Mouse (Mus musculus): ENCODE data around the gene Mvd. TPM values are rescaled to one million over a fixed set of nuclear protein-coding genes. Genes with fewer than 3 reads are reported as not detected.
A peak's percentile ranks its signal among the peaks of the same experiment; 100 is the strongest.

The Mvd gene
- polyA plus RNA-seq, 2 experiments: 38.2 to 42.3 TPM

GRCm38 (mm10) chr8:122426145-122426544 lies 17.1 kb downstream of the Mvd start:
- Histone ChIP-seq H3K27ac (replicated peaks; ENCODE audit: low read depth, low read length) (no peak overlapping the region), H3K4me1 (ENCODE audit: control insufficient read depth, insufficient read depth, low read length) (no peaks in the 10 kb centered on the region), H3K27me3 (ENCODE audit: control insufficient read depth, insufficient read depth, low read length) (no peaks in the 10 kb centered on the region), H3K9ac (ENCODE audit: low read depth, low read length, severe bottlenecking) (no peak overlapping the region), H3K36me3 (ENCODE audit: control insufficient read depth, insufficient read depth, low read length) (0 out of 2 replicates have a peak, but pooled peaks cover 3% of the 10 kb centered on the region), H3K4me2 (replicated peaks; ENCODE audit: low read depth, low read length, severe bottlenecking) (no peak overlapping the region), H3K4me3 (replicated peaks; ENCODE audit: low read length) (no peak overlapping the region), H3K9me3 (ENCODE audit: control insufficient read depth, low read length) (no peaks in the 10 kb centered on the region)
- ATAC-seq (ENCODE audit: low FRiP score, low read depth) (no peak), DNase-seq (ENCODE audit: low spot score) (no peak)
- 80% methylated on average over 9 of the region's 9 CpGs for WGBS
- no peak for TF ChIP-seq POLR2A (IDR thresholded peaks at IDR 0.05; ENCODE audit: borderline replicate concordance, extremely low read depth, insufficient read depth, insufficient read length)

GRCm38 (mm10) chr8:122423659-122424058 lies 19.6 kb downstream of the Mvd start:
- Histone ChIP-seq H3K27me3 (ENCODE audit: control insufficient read depth, insufficient read depth, low read length) (no peaks in the 10 kb centered on the region), H3K36me3 (ENCODE audit: control insufficient read depth, insufficient read depth, low read length) (peaks cover 8% of the 10 kb centered on the region), H3K4me1 (ENCODE audit: control insufficient read depth, insufficient read depth, low read length) (no peaks in the 10 kb centered on the region), H3K9me3 (ENCODE audit: control insufficient read depth, low read length) (no peaks in the 10 kb centered on the region), H3K9ac (ENCODE audit: low read depth, low read length, severe bottlenecking) (no peak overlapping the region), H3K4me3 (replicated peaks; ENCODE audit: low read length) (no peak overlapping the region), H3K4me2 (replicated peaks; ENCODE audit: low read depth, low read length, severe bottlenecking) (no peak overlapping the region), H3K27ac (replicated peaks; ENCODE audit: low read depth, low read length) (no peak overlapping the region)
- DNase-seq (ENCODE audit: low spot score) (peak; percentile 32), ATAC-seq (ENCODE audit: low FRiP score, low read depth) (no peak)
- 46% methylated on average over 5 of the region's 5 CpGs for WGBS
- no peak for TF ChIP-seq POLR2A (IDR thresholded peaks at IDR 0.05; ENCODE audit: borderline replicate concordance, extremely low read depth, insufficient read depth, insufficient read length)

GRCm38 (mm10) chr8:122423217-122423616 lies 20.0 kb downstream of the Mvd start:
- no peak for DNase-seq (ENCODE audit: low spot score)
- Histone ChIP-seq H3K4me2 (replicated peaks; ENCODE audit: low read depth, low read length, severe bottlenecking) (no peak overlapping the region), H3K36me3 (ENCODE audit: control insufficient read depth, insufficient read depth, low read length) (peaks cover 12% of the 10 kb centered on the region), H3K4me3 (replicated peaks; ENCODE audit: low read length) (no peak overlapping the region), H3K27ac (replicated peaks; ENCODE audit: low read depth, low read length) (no peak overlapping the region), H3K9ac (ENCODE audit: low read depth, low read length, severe bottlenecking) (no peak overlapping the region), H3K27me3 (ENCODE audit: control insufficient read depth, insufficient read depth, low read length) (no peaks in the 10 kb centered on the region), H3K4me1 (ENCODE audit: control insufficient read depth, insufficient read depth, low read length) (no peaks in the 10 kb centered on the region), H3K9me3 (ENCODE audit: control insufficient read depth, low read length) (no peaks in the 10 kb centered on the region)
- ATAC-seq (ENCODE audit: low FRiP score, low read depth): no peak
- WGBS: 88% methylated on average over 24 of the region's 24 CpGs
- no peak for TF ChIP-seq POLR2A (IDR thresholded peaks at IDR 0.05; ENCODE audit: borderline replicate concordance, extremely low read depth, insufficient read depth, insufficient read length)

- H3K27ac ChIP-seq (replicated peaks; ENCODE audit: low read depth, low read length): no peak within 1 kb of the TSS
- no peaks in the 10 kb centered on the region for H3K9me3 ChIP-seq (ENCODE audit: control insufficient read depth, low read length)
- 74% methylated on average over 14 of the region's 14 CpGs for whole genome bisulfite sequencing
- no peak for DNase-seq (ENCODE audit: low spot score)
- no peak for TF ChIP-seq POLR2A (IDR thresholded peaks at IDR 0.05; ENCODE audit: borderline replicate concordance, extremely low read depth, insufficient read depth, insufficient read length)
- H3K4me3 ChIP-seq (replicated peaks; ENCODE audit: low read length): no peak within 1 kb of the TSS
- H3K36me3 ChIP-seq (ENCODE audit: control insufficient read depth, insufficient read depth, low read length): peaks cover 28% of the 10 kb centered on the region
- no peaks in the 10 kb centered on the region for H3K27me3 ChIP-seq (ENCODE audit: control insufficient read depth, insufficient read depth, low read length)
- H3K9ac ChIP-seq (ENCODE audit: low read depth, low read length, severe bottlenecking): no peak within 1 kb of the TSS
- no peak within 1 kb of the TSS for H3K4me2 ChIP-seq (replicated peaks; ENCODE audit: low read depth, low read length, severe bottlenecking)
- H3K4me1 ChIP-seq (ENCODE audit: control insufficient read depth, insufficient read depth, low read length): no peaks in the 10 kb centered on the region
- no peak for ATAC-seq (ENCODE audit: low FRiP score, low read depth)
Observed at GRCm38 (mm10) chr8:122421376-122422070, 21.7 kb downstream of the Mvd start, which contains the start of gene Il17c. TSS of gene Il17c (plus strand) at chr8:122422020.

- no peak overlapping the region for H3K4me3 ChIP-seq (replicated peaks; ENCODE audit: low read length)
- no peak overlapping the region for H3K9ac ChIP-seq (ENCODE audit: low read depth, low read length, severe bottlenecking)
- H3K27ac ChIP-seq (replicated peaks; ENCODE audit: low read depth, low read length): no peak overlapping the region
- H3K27me3 ChIP-seq (ENCODE audit: control insufficient read depth, insufficient read depth, low read length): no peaks in the 10 kb centered on the region
- no peak for DNase-seq (ENCODE audit: low spot score)
- no peaks in the 10 kb centered on the region for H3K4me1 ChIP-seq (ENCODE audit: control insufficient read depth, insufficient read depth, low read length)
- no peak for TF ChIP-seq POLR2A (IDR thresholded peaks at IDR 0.05; ENCODE audit: borderline replicate concordance, extremely low read depth, insufficient read depth, insufficient read length)
- H3K36me3 ChIP-seq (ENCODE audit: control insufficient read depth, insufficient read depth, low read length): peaks cover 43% of the 10 kb centered on the region
- ATAC-seq (ENCODE audit: low FRiP score, low read depth): no peak
- H3K9me3 ChIP-seq (ENCODE audit: control insufficient read depth, low read length): no peaks in the 10 kb centered on the region
- 74% methylated on average over 9 of the region's 9 CpGs for WGBS
- H3K4me2 ChIP-seq (replicated peaks; ENCODE audit: low read depth, low read length, severe bottlenecking): no peak overlapping the region
Observed at GRCm38 (mm10) chr8:122419881-122420555, 23.2 kb downstream of the Mvd start.

All from limb, embryonic 14.5 days (tissue).